Mouse (Mus musculus): ENCODE measurements at regions not wholly inside any gene's neighbourhood (a gene's known extent, or its start where the extent isn't known, plus 50 kb on each side); places are given as distances from the start of the nearest gene placed in this dataset.
"Not testable (repeated sequence)": the region's sequence is repeated elsewhere in the genome, so short reads cannot be mapped to it uniquely, and the experiment has no call there.

- not testable (repeated sequence) for H3K9ac ChIP-seq; H3K4me2 ChIP-seq; H3K4me1 ChIP-seq; H3K27me3 ChIP-seq (replicated peaks); H3K9me3 ChIP-seq; ATAC-seq (replicated peaks); H3K4me3 ChIP-seq; H3K36me3 ChIP-seq (replicated peaks); H3K27ac ChIP-seq
- no CpG with 5 or more reads among the region's 4 CpGs for WGBS
Measured at GRCm38 (mm10) chr3:96374343-96374624, 77.8 kb downstream of the BC107364 start.

- not testable (repeated sequence) for H3K4me3 ChIP-seq; H3K36me3 ChIP-seq (replicated peaks); H3K9me3 ChIP-seq; H3K27ac ChIP-seq; H3K4me2 ChIP-seq; H3K4me1 ChIP-seq; H3K27me3 ChIP-seq (replicated peaks); H3K9ac ChIP-seq
- ATAC-seq (replicated peaks) = peak; percentile 78
- whole genome bisulfite sequencing = 0% methylated on average over 2 of the region's 43 CpGs
Measured at GRCm38 (mm10) chr3:96373600-96374342, 78.3 kb downstream of the BC107364 start.

- not testable (repeated sequence) for H3K4me1 ChIP-seq; H3K36me3 ChIP-seq (replicated peaks); H3K27ac ChIP-seq; H3K9me3 ChIP-seq; H3K9ac ChIP-seq; H3K4me2 ChIP-seq; H3K4me3 ChIP-seq; ATAC-seq (replicated peaks)
- peaks cover 19% of the 10 kb centered on the region for H3K27me3 ChIP-seq (replicated peaks)
- 38% methylated on average over 10 of the region's 10 CpGs for WGBS
Measured at GRCm38 (mm10) chr3:96362581-96362980, 68.8 kb upstream of the Fcgr1 start.

GRCm38 (mm10) chr3:96360816-96361215 lies 67.0 kb upstream of the Fcgr1 start:
- H3K36me3 ChIP-seq (replicated peaks) = no peaks in the 10 kb centered on the region
- H3K4me1 ChIP-seq = no peaks in the 10 kb centered on the region
- peak; percentile 50; the same call in 1 of the 2 replicates for ATAC-seq (replicated peaks)
- no peak overlapping the region for H3K4me2 ChIP-seq
- no peak overlapping the region for H3K9ac ChIP-seq
- 71% methylated on average over 3 of the region's 3 CpGs for WGBS
- H3K4me3 ChIP-seq = no peak overlapping the region
- H3K9me3 ChIP-seq = no peaks in the 10 kb centered on the region
- no peak overlapping the region for H3K27ac ChIP-seq
- peaks cover 19% of the 10 kb centered on the region for H3K27me3 ChIP-seq (replicated peaks)

GRCm38 (mm10) chr3:96360214-96360536 lies 66.4 kb upstream of the Fcgr1 start:
- 0% methylated on average over 2 of the region's 21 CpGs for WGBS
- not testable (repeated sequence) for H3K36me3 ChIP-seq (replicated peaks); H3K9me3 ChIP-seq; H3K4me1 ChIP-seq; H3K4me2 ChIP-seq; H3K4me3 ChIP-seq; H3K27ac ChIP-seq; H3K9ac ChIP-seq
- H3K27me3 ChIP-seq (replicated peaks) = peaks cover 19% of the 10 kb centered on the region
- peak; percentile 87 for ATAC-seq (replicated peaks)

GRCm38 (mm10) chr3:96359507-96360213 lies 65.9 kb upstream of the Fcgr1 start:
- H3K36me3 ChIP-seq (replicated peaks); H3K4me2 ChIP-seq; H3K27ac ChIP-seq; H3K4me3 ChIP-seq; H3K4me1 ChIP-seq; H3K9ac ChIP-seq; H3K9me3 ChIP-seq: not testable (repeated sequence)
- ATAC-seq (replicated peaks) = peak; percentile 76
- peaks cover 19% of the 10 kb centered on the region for H3K27me3 ChIP-seq (replicated peaks)
- no CpG with 5 or more reads among the region's 26 CpGs for WGBS

GRCm38 (mm10) chr3:96351623-96352022 lies 57.9 kb upstream of the Fcgr1 start:
- not testable (repeated sequence) for H3K4me1 ChIP-seq; ATAC-seq (replicated peaks); H3K9me3 ChIP-seq; H3K9ac ChIP-seq; H3K4me3 ChIP-seq; H3K36me3 ChIP-seq (replicated peaks); H3K27me3 ChIP-seq (replicated peaks); H3K27ac ChIP-seq; H3K4me2 ChIP-seq
- no CpG with 5 or more reads among the region's 6 CpGs for WGBS

GRCm38 (mm10) chr3:96350985-96351384 lies 57.2 kb upstream of the Fcgr1 start:
- H3K27me3 ChIP-seq (replicated peaks); H3K4me1 ChIP-seq; H3K36me3 ChIP-seq (replicated peaks); H3K27ac ChIP-seq; H3K9ac ChIP-seq; H3K4me3 ChIP-seq; H3K9me3 ChIP-seq; ATAC-seq (replicated peaks); H3K4me2 ChIP-seq: not testable (repeated sequence)
- no CpG with 5 or more reads among the region's 13 CpGs for WGBS

GRCm38 (mm10) chr3:96346543-96346942 lies 52.8 kb upstream of the Fcgr1 start:
- not testable (repeated sequence) for H3K4me3 ChIP-seq; H3K4me1 ChIP-seq; H3K36me3 ChIP-seq (replicated peaks); ATAC-seq (replicated peaks); H3K27ac ChIP-seq; H3K9ac ChIP-seq; H3K4me2 ChIP-seq; H3K9me3 ChIP-seq
- no CpG with 5 or more reads among the region's 17 CpGs for WGBS
- peaks cover 25% of the 10 kb centered on the region for H3K27me3 ChIP-seq (replicated peaks)

GRCm38 (mm10) chr3:96343471-96344120 lies 49.8 kb upstream of the Fcgr1 start:
- Histone ChIP-seq H3K9ac (no peak overlapping the region), H3K36me3 (replicated peaks) (no peaks in the 10 kb centered on the region), H3K4me3 (no peak overlapping the region), H3K9me3 (no peaks in the 10 kb centered on the region), H3K4me2 (no peak overlapping the region), H3K27ac (no peak overlapping the region), H3K27me3 (replicated peaks) (peaks cover 46% of the 10 kb centered on the region), H3K4me1 (no peaks in the 10 kb centered on the region)
- ATAC-seq (replicated peaks) = no peak
- WGBS = 3% methylated on average over 27 of the region's 27 CpGs

All from midbrain, embryonic 15.5 days (tissue).